Comparison of ENCODE assay signal across 16 mouse cellular contexts in the genomic region with DNA sequence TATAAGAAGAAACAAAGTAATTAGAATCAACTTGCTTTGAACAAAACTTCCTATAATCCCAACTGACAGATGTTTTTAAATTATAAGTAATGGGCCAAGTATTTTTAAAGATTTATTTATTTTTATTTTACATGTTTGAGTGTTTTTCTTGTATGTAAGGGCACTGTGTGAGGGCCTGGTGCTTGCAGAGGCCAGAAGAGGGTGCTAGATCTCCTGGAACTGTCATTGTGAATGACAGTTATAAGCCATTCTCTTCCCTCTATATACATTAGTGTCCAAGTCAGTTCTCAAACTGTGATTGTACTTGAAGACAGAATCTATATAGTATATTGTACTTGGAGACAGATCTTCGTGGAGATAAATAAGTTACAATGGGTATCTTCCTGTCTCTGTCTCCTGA.
DNase-seq lines count a peak whose midpoint lies in the region; ATAC-seq and TF ChIP-seq lines count a peak whose summit lies in the region.
"Had no signal": no experiment of that assay in that cellular context is flagged by ENCODE, and none has a peak within 500 bp of the region (broad histone marks: within the 10 kb centered on the region; RNA-seq: fewer than 3 reads in every experiment).

No protein-coding gene starts in this region.

- H3K27me3 ChIP-seq in forebrain, postnatal 0 days (ENCODE audit: insufficient read depth, low read length), result no peaks in the 10 kb centered on the region
- no peaks in the 10 kb centered on the region for H3K27me3 ChIP-seq in forebrain, embryonic 12.5 days
- no peaks in the 10 kb centered on the region for H3K27me3 ChIP-seq in liver, postnatal 0 days (ENCODE audit: insufficient read depth, low read length)
- H3K27me3 ChIP-seq: embryonic facial prominence, embryonic 12.5 days; hindbrain, embryonic 15.5 days had no signal

- no peaks in the 10 kb centered on the region for H3K4me1 ChIP-seq in forebrain, postnatal 0 days (ENCODE audit: insufficient read depth)
- H3K4me1 ChIP-seq in forebrain, embryonic 12.5 days, result no peaks in the 10 kb centered on the region
- peaks cover 10% of the 10 kb centered on the region for H3K4me1 ChIP-seq in liver, postnatal 0 days (ENCODE audit: insufficient read depth)
- H3K4me1 ChIP-seq: embryonic facial prominence, embryonic 12.5 days had no signal

- intact Hi-C loops in gastrocnemius, postnatal 36 days (cut with DNase I), result no loop called here

- ATAC-seq in forebrain, postnatal 0 days, result no peak
- no peak for ATAC-seq in forebrain, embryonic 12.5 days (ENCODE audit: low FRiP score)
- no peak for ATAC-seq in liver, postnatal 0 days
- ATAC-seq: midbrain, embryonic 16.5 days had no signal

- TF ChIP-seq EP300 in liver, postnatal 0 days (IDR thresholded peaks at IDR 0.05; ENCODE audit: low read depth), result no peak

- peak; percentile 41 for TF ChIP-seq CTCF in forebrain, postnatal 0 days (IDR thresholded peaks at IDR 0.05; ENCODE audit: low read depth)
- peak; percentile 39 for TF ChIP-seq CTCF in liver, postnatal 0 days (IDR thresholded peaks at IDR 0.05; ENCODE audit: low read depth)

- no peak overlapping the region for H3K9ac ChIP-seq in forebrain, postnatal 0 days
- H3K9ac ChIP-seq in forebrain, embryonic 12.5 days, result no peak overlapping the region
- no peak overlapping the region for H3K9ac ChIP-seq in liver, postnatal 0 days (replicated peaks)
- H3K9ac ChIP-seq: embryonic facial prominence, embryonic 12.5 days; hindbrain, embryonic 15.5 days had no signal

- WGBS in forebrain, postnatal 0 days, result 52% methylated on average over 1 of the region's 1 CpGs
- WGBS in forebrain, embryonic 12.5 days, result 58% methylated on average over 1 of the region's 1 CpGs
- WGBS in liver, postnatal 0 days (ENCODE audit: insufficient replicate concordance), result 33% methylated on average over 1 of the region's 1 CpGs

- H3K27ac ChIP-seq in forebrain, postnatal 0 days (ENCODE audit: low read depth, low read length), result no peak overlapping the region
- no peak overlapping the region for H3K27ac ChIP-seq in forebrain, embryonic 12.5 days
- no peak overlapping the region for H3K27ac ChIP-seq in liver, postnatal 0 days (ENCODE audit: low read depth)
- H3K27ac ChIP-seq: embryonic facial prominence, embryonic 12.5 days; forebrain, embryonic 10.5 days; hindbrain, embryonic 15.5 days had no signal

- H3K9me3 ChIP-seq in forebrain, postnatal 0 days (ENCODE audit: low read length), result no peaks in the 10 kb centered on the region
- no peaks in the 10 kb centered on the region for H3K9me3 ChIP-seq in forebrain, embryonic 12.5 days
- no peaks in the 10 kb centered on the region for H3K9me3 ChIP-seq in liver, postnatal 0 days (ENCODE audit: low read length)
- H3K9me3 ChIP-seq: embryonic facial prominence, embryonic 12.5 days; forebrain, embryonic 10.5 days; hindbrain, embryonic 15.5 days had no signal

- no peak overlapping the region for H3K4me3 ChIP-seq in forebrain, postnatal 0 days (ENCODE audit: low read depth, low read length)
- no peak overlapping the region for H3K4me3 ChIP-seq in forebrain, embryonic 12.5 days (replicated peaks)
- no peak overlapping the region for H3K4me3 ChIP-seq in liver, postnatal 0 days (ENCODE audit: low read depth, low read length)
- H3K4me3 ChIP-seq: embryonic facial prominence, embryonic 12.5 days; forebrain, embryonic 10.5 days; hindbrain, embryonic 15.5 days had no signal

- no peak overlapping the region for H3K4me2 ChIP-seq in forebrain, postnatal 0 days (ENCODE audit: low read depth)
- H3K4me2 ChIP-seq in forebrain, embryonic 12.5 days, result no peak overlapping the region
- no peak overlapping the region for H3K4me2 ChIP-seq in liver, postnatal 0 days (ENCODE audit: low read depth, low read length)
- H3K4me2 ChIP-seq: embryonic facial prominence, embryonic 12.5 days; hindbrain, embryonic 15.5 days had no signal

- DNase-seq in forebrain, postnatal 0 days, result no peak
- no peak for DNase-seq in liver, postnatal 0 days
- DNase-seq in liver (no peak), NIH3T3 (ENCODE audit: low read depth) (peak; percentile 16)
- peak; percentile 24 for DNase-seq in retina, embryonic 14.5 days (ENCODE audit: low spot score)
- no peak for DNase-seq in frontal cortex, postnatal 14 days (ENCODE audit: low spot score in 2 of 2)
- no peak for DNase-seq in gastrocnemius, postnatal 36 days
- DNase-seq: cerebellum, adult 18-20 months; gastrocnemius, postnatal 10 days; kidney, postnatal 10 days; thymus, adult 18-20 months had no signal

- H3K36me3 ChIP-seq in forebrain, postnatal 0 days (ENCODE audit: insufficient read depth), result no peaks in the 10 kb centered on the region
- no peaks in the 10 kb centered on the region for H3K36me3 ChIP-seq in forebrain, embryonic 12.5 days (replicated peaks)
- no peaks in the 10 kb centered on the region for H3K36me3 ChIP-seq in liver, postnatal 0 days (replicated peaks; ENCODE audit: insufficient read depth, low read length)
- H3K36me3 ChIP-seq: embryonic facial prominence, embryonic 12.5 days; forebrain, embryonic 10.5 days; hindbrain, embryonic 15.5 days had no signal

Comparison
In these comparisons a context has a peak if more than half of its experiments do, and no peak if none do; other contexts are left out.
1. DNase-seq: peak in NIH3T3 (single experiment) and retina, embryonic 14.5 days (single experiment); none in forebrain, postnatal 0 days (single experiment), liver, postnatal 0 days (single experiment), liver (single experiment), frontal cortex, postnatal 14 days (0 of 2) and gastrocnemius, postnatal 36 days (0 of 2).